ENCODE assay signal across 12 mouse cellular contexts in genomic region chr13:28839084-28839483, GRCm38 (mm10).
DNase-seq lines count a peak whose midpoint lies in the region; ATAC-seq lines count a peak whose summit lies in the region.
"Had no signal": no experiment of that assay in that cellular context is flagged by ENCODE, and none has a peak within 500 bp of the region (broad histone marks: within the 10 kb centered on the region; RNA-seq: fewer than 3 reads in every experiment).

No protein-coding gene starts in this region.

- H3K9me3 ChIP-seq in kidney, embryonic 16.5 days (ENCODE audit: low read length), result no peaks in the 10 kb centered on the region

- peaks cover 23% of the 10 kb centered on the region for H3K4me1 ChIP-seq in kidney, embryonic 16.5 days (ENCODE audit: insufficient read depth, low read length)

- 16% methylated on average over 6 of the region's 6 CpGs for WGBS in kidney, embryonic 16.5 days

- H3K27ac ChIP-seq in kidney, embryonic 16.5 days (ENCODE audit: low read length), result no peak overlapping the region

- no peak overlapping the region for H3K9ac ChIP-seq in kidney, embryonic 16.5 days (replicated peaks; ENCODE audit: low read length)

- 0 out of 2 replicates have a peak overlapping the region, but pooled peaks have one; percentile 8 for H3K4me2 ChIP-seq in kidney, embryonic 16.5 days (replicated peaks; ENCODE audit: low read depth, low read length)

- no peak overlapping the region for H3K4me3 ChIP-seq in kidney, embryonic 16.5 days (ENCODE audit: low read length)

- H3K27me3 ChIP-seq in kidney, embryonic 16.5 days (ENCODE audit: insufficient read depth, low read length), result no peaks in the 10 kb centered on the region

- DNase-seq in kidney, adult 18-20 months, result no peak
- peak; percentile 6 for DNase-seq in brain, adult 2 months (ENCODE audit: low read depth, low spot score)
- DNase-seq in forelimb bud, embryonic 11.5 days (ENCODE audit: low read depth, low spot score), result peak; percentile 37
- peak; percentile 49 for DNase-seq in mesoderm, embryonic 11.5 days (ENCODE audit: low read depth, low spot score)
- no peak for DNase-seq in spleen, postnatal 4 days (ENCODE audit: low spot score in 2 of 2)
- no peak for DNase-seq in gastrocnemius, adult 8-10 months (ENCODE audit: low spot score in 2 of 2)
- DNase-seq: adrenal gland, postnatal 14 days; gastrocnemius, postnatal 25 days; layer of hippocampus, adult 9-11 months; lung, adult 18-20 months; spleen, adult 18-20 months had no signal

- ATAC-seq in kidney, embryonic 16.5 days (ENCODE audit: low FRiP score, low TSS enrichment), result no peak

- no peaks in the 10 kb centered on the region for H3K36me3 ChIP-seq in kidney, embryonic 16.5 days (ENCODE audit: insufficient read depth, low read length)

Comparison
In these comparisons a context has a peak if more than half of its experiments do, and no peak if none do; other contexts are left out.
1. DNase-seq: peak in brain, adult 2 months (single experiment), forelimb bud, embryonic 11.5 days (single experiment) and mesoderm, embryonic 11.5 days (single experiment); none in kidney, adult 18-20 months (single experiment), spleen, postnatal 4 days (0 of 2) and gastrocnemius, adult 8-10 months (0 of 2).